Mouse (Mus musculus) ES-E14 (cell line): ENCODE data around the gene Cfap57.

Experiments
- ZC3H11A ChIP-seq: IDR thresholded peaks from 2 replicates; pipeline ENCODE4 v1.6.1; 2012; ENCODE audit warnings: low read depth, mild to moderate bottlenecking, inconsistent platforms, low read length, borderline replicate concordance
- ZNF384 ChIP-seq: IDR thresholded peaks from 2 replicates; pipeline ENCODE4 v1.6.1; 2012; ENCODE audit warnings: low read depth, low read length, inconsistent platforms

- no peak for TF ChIP-seq ZNF384
- no peak for TF ChIP-seq ZC3H11A
These were observed 49.1 kb downstream of the Cfap57 start for GRCm38 (mm10) chr4:118571441-118571840.
